Mouse (Mus musculus) bone marrow, adult 2 months (tissue): ENCODE data around the gene Cyp4f37.
"Not testable (repeated sequence)": the region's sequence is repeated elsewhere in the genome, so short reads cannot be mapped to it uniquely, and the experiment has no call there.

Source experiments
- CTCF ChIP-seq: fragments of 200-500 bp; IDR thresholded peaks from 2 replicates; pipeline ENCODE4 v1.5.1; 2011; ENCODE audit warnings: low read length, control low read depth; ENCODE audit not compliant: control insufficient read depth, insufficient read depth
- POLR2A ChIP-seq: fragments of 200-500 bp; IDR thresholded peaks from 2 replicates; pipeline ENCODE4 v1.6.1; 2011; ENCODE audit warnings: low read depth, mild to moderate bottlenecking, control low read depth, low read length, borderline replicate concordance; ENCODE audit not compliant: control insufficient read depth

GRCm38 (mm10) chr17:32610231-32610630, 10.9 kb upstream of the Cyp4f37 start:
- not testable (repeated sequence) for TF ChIP-seq POLR2A, CTCF
